Mouse (Mus musculus) forebrain, embryonic 10.5 days (tissue): ENCODE results near the gene Cdrt4. TPM values are rescaled to one million over a fixed set of nuclear protein-coding genes. Genes with fewer than 3 reads are reported as not detected.

Source experiments
- DNase-seq: peaks from one replicate; pipeline ENCODE4 v3.0.0-alpha.2; 2017; ENCODE audit warnings: low spot score; ENCODE audit errors: extremely low spot score
- H3K27ac ChIP-seq: fragments of 300-500 bp; sonication (generic); 2 replicates; pipeline ENCODE4 v1.5.1; 2016; ENCODE audit warnings: mild to moderate bottlenecking
- H3K27me3 ChIP-seq: fragments of 300-500 bp; sonication (generic); 2 replicates; pipeline ENCODE4 v1.6.1; 2016; ENCODE audit warnings: mild to moderate bottlenecking; ENCODE audit not compliant: poor library complexity, severe bottlenecking
- H3K36me3 ChIP-seq: fragments of 300-500 bp; sonication (generic); replicated peaks from 2 replicates; pipeline ENCODE4 v1.6.1; 2016; ENCODE audit warnings: mild to moderate bottlenecking, moderate library complexity
- H3K4me1 ChIP-seq: fragments of 300-500 bp; sonication (generic); 2 replicates; pipeline ENCODE4 v1.6.1; 2016
- H3K4me3 ChIP-seq: fragments of 300-500 bp; sonication (generic); 2 replicates; pipeline ENCODE4 v1.5.1; 2016; ENCODE audit warnings: mild to moderate bottlenecking, moderate library complexity
- H3K9me3 ChIP-seq: fragments of 300-500 bp; sonication (generic); 2 replicates; pipeline ENCODE4 v1.6.1; 2016; ENCODE audit warnings: mild to moderate bottlenecking, moderate library complexity
- WGBS: fragments of 180-500 bp; shearing (Covaris S2); methylation state at CpG from one replicate; pipeline ENCODE4 v1.1.7; 2016; 5-methylcytosine and 5-hydroxymethylcytosine counted together
- polyA plus RNA-seq: library from polyadenylated mRNA; unstranded; fragments of >200 nt; fragmentation: Nextera tagmentation; extraction: Ambion mirVana; gene quantifications from 2 replicates; pipeline ENCODE4 v1.2.1, GENCODE M21; 2016

Gene Cdrt4
- polyA plus RNA-seq, 1 experiment from 2014 or later = not detected

DNA sequence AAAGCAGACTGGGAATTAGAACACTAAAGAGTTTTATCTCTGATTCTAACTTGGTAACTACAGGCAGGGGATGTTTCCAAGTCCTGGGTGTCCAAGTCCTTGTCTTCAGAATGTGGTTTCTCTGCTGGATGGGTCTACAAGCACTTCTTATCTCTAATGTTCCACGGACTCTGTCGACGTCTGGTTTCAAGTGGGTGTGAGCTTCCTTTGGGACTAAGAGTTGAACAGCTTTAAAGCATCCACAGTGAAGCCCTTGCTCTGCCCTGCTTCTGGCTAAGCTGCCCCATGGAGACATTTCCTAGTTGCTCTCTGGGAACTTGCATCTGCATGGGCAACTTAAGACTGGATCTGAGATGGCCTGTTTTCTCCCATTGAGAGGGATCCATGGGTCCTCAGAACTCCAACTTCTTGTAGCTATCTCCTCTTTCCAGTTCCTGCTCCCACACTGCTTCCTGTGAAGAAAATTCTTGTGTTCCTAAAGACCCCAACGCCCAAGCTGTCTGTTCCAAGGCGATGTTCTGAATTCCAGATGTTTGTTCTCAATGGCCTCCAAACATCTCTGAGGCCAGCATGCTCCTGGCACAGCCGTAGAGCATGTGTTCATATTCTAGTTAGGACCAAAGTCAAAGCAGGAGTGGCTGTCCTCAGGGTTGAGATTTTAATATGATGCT, 26.8 kb upstream of the Cdrt4 start:
- DNase-seq = no peak
- Histone ChIP-seq H3K27me3 (peaks cover 4% of the 10 kb centered on the region; the same call in 1 of the 2 replicates), H3K36me3 (no peaks in the 10 kb centered on the region), H3K4me3 (no peak overlapping the region), H3K4me1 (peaks cover 14% of the 10 kb centered on the region), H3K9me3 (peaks cover 4% of the 10 kb centered on the region; the same call in 1 of the 2 replicates), H3K27ac (no peak overlapping the region)
- 90% methylated on average over 6 of the region's 6 CpGs for WGBS

DNA sequence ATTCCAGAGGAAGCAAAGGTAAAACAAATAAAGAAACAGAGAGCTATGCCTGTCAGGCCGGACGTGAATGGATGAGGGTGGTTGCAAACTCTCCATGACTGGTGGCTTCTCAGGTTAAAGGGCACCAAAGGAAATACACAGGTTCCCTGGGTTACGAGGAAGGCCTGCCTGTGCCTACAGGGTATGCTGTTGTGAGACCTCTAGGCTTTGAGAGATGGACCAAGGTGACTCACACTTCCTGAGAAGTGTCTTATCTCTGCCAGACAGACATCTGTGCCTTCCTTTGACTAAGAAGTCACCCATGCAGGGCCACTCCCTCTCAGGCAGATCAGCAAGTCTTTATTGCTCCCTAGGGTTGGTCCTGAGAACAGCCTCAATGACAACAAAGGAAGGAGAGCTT, 21.2 kb upstream of the Cdrt4 start:
- DNase-seq = no peak
- H3K4me3 ChIP-seq = no peak overlapping the region
- H3K36me3 ChIP-seq = no peaks in the 10 kb centered on the region
- 69% methylated on average over 3 of the region's 3 CpGs for WGBS
- H3K9me3 ChIP-seq = no peaks in the 10 kb centered on the region
- H3K4me1 ChIP-seq = no peaks in the 10 kb centered on the region
- H3K27ac ChIP-seq = no peak overlapping the region
- H3K27me3 ChIP-seq = no peaks in the 10 kb centered on the region

DNA sequence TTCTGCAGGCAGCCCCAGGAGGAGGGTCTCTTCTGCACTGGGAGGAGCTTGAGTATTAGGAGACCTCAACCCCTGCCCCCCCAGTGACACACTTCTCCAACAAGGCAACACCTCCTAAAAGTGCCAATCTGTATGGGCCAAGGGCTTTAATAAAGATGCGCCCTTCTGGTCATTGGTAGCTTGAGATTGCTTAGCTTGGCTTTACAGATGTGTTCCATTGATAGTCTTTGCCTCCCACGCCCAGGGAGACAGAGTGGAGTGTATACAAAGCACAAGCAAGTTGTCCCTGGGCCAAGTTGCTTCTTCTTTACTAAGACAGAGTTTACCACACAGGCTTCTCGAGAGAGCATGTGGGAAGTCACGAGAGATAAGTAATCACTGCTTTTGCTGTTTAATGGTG, 20.4 kb upstream of the Cdrt4 start:
- WGBS = 91% methylated on average over 4 of the region's 4 CpGs
- H3K9me3 ChIP-seq = no peaks in the 10 kb centered on the region
- no peaks in the 10 kb centered on the region for H3K36me3 ChIP-seq
- H3K4me3 ChIP-seq = no peak overlapping the region
- H3K27ac ChIP-seq = no peak overlapping the region
- H3K4me1 ChIP-seq = no peaks in the 10 kb centered on the region
- DNase-seq = no peak
- no peaks in the 10 kb centered on the region for H3K27me3 ChIP-seq

DNA sequence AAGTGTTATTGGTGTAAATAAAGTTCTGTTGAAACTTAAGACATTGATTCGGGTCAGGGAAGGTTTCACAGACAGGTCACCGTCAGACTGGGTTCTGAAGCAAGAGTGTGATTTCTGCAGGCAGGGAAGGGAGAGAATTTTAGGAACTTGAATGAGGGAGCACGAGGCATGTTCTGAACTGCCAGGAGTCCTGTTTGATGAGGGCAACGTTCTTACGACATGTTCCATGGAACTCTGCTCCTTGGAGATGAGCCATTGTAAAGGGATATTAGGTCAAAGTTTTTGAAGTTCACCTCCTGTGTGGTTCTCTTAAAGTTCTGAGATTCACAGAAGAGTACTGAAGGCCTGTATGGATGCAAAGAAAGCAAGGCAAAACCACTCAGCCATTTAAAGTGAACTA, 19.9 kb upstream of the Cdrt4 start:
- H3K4me1 ChIP-seq = no peaks in the 10 kb centered on the region
- 90% methylated on average over 5 of the region's 5 CpGs for WGBS

DNA sequence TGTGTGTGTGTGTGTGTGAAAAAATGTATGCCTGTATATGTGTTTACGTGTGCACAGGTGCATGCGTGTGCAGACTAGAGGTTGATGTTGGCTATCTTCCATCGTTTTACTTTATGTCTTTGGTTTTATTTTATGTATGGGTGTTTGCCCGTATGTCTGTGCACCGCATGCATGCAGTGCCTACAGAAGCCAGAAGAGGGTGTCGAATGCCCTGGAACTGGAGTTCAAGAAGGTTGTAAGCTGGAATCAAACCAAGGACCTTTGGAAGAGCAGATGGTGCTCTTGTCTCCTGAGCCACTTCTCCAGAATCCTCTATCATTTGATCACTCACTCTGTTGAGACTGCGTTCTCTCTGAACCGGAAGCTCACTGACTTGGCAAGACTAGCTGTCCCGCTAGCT, 17.9 kb upstream of the Cdrt4 start:
- WGBS = 90% methylated on average over 9 of the region's 9 CpGs
- H3K27me3 ChIP-seq = no peaks in the 10 kb centered on the region
- DNase-seq = no peak
- no peak overlapping the region for H3K4me3 ChIP-seq
- no peaks in the 10 kb centered on the region for H3K36me3 ChIP-seq
- H3K4me1 ChIP-seq = no peaks in the 10 kb centered on the region
- no peaks in the 10 kb centered on the region for H3K9me3 ChIP-seq
- no peak overlapping the region for H3K27ac ChIP-seq

More for the DNA sequence above, 19.9 kb upstream of the Cdrt4 start:
- no peak for DNase-seq
- Histone ChIP-seq H3K36me3 (no peaks in the 10 kb centered on the region), H3K27me3 (no peaks in the 10 kb centered on the region), H3K27ac (no peak overlapping the region), H3K4me3 (no peak overlapping the region), H3K9me3 (no peaks in the 10 kb centered on the region)

DNA sequence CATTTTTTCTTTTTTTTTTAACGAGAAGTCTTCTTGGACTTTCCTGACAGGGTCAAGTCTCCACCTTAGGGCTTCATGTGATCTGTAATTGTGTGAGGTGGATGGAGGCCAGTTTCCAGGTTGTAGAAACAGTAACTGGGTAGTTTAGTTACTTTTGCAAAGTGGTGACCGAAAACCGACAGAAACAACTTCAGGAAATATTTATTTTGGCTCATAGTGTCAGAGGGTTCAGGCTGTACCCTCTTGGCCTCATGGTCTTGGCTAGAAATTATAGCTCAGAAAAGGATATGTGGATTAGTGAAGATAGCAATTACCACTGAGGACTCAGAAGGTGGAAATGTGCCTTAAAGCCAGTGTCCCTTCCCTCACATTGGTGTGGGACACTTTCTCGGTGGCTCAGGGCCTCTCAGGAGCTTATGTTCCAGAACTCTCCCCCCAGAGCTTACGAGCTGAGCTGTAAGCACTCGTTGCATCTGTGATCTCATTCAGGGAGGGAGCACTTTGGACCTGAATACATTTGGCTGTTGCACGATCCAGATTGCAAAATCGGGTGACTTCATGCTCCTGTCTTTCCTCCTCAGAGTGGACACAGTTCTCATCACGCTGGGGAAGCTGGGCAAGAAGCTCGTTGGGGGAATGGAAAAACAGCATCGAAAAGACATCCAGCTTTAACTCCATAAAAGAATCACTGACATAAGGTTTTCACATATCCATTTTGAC, 16.0 kb upstream of the Cdrt4 start:
- Histone ChIP-seq H3K9me3 (no peaks in the 10 kb centered on the region), H3K27ac (no peak overlapping the region), H3K4me1 (no peaks in the 10 kb centered on the region), H3K36me3 (no peaks in the 10 kb centered on the region), H3K4me3 (no peak overlapping the region), H3K27me3 (no peaks in the 10 kb centered on the region)
- WGBS = 90% methylated on average over 11 of the region's 11 CpGs
- no peak for DNase-seq

DNA sequence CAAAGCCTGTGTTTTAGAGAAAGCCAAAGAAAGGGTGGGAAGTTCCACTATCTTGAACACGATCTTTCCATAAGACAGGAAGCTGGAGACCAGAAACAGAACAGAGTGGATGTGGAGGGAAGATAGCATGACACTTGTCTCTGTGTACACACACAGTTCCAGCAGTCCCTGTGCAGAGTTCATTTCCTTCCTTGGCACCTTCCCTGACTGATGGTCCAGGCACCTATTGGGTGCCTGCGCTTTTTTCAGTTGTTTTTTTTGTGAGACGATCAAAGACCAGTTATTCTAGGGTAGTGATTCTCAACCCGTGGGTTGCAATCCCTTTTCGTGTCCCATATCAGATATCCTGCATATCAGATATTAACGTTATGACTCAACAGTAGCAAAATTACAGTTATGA, 13.0 kb upstream of the Cdrt4 start:
- Histone ChIP-seq H3K9me3 (no peaks in the 10 kb centered on the region), H3K36me3 (no peaks in the 10 kb centered on the region), H3K27me3 (no peaks in the 10 kb centered on the region), H3K4me1 (no peaks in the 10 kb centered on the region), H3K27ac (no peak overlapping the region), H3K4me3 (no peak overlapping the region)
- DNase-seq = no peak
- WGBS = 84% methylated on average over 6 of the region's 6 CpGs

DNA sequence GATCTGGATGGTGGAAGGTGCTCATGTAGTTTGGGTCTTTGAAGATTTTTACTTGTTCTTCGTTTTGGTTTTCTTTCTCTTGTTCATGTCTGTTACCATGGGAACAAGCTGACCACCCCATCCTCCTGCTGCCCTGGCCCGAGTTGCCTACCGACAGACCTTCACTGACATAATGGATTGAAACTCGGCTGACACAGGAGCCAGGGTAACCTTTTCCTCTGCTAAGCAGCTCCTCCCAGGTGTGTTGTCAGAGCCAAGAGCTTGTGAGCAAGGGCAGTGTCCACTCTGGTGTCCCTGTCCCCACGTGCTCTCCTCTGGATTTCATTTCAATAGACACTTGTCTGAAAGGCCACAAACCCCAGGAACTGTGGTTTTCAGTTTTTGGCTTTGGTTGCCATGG, 12.1 kb upstream of the Cdrt4 start:
- no peaks in the 10 kb centered on the region for H3K27me3 ChIP-seq
- H3K9me3 ChIP-seq = no peaks in the 10 kb centered on the region
- H3K4me1 ChIP-seq = no peaks in the 10 kb centered on the region
- H3K27ac ChIP-seq = no peak overlapping the region
- 79% methylated on average over 5 of the region's 5 CpGs for WGBS
- H3K4me3 ChIP-seq = no peak overlapping the region
- H3K36me3 ChIP-seq = no peaks in the 10 kb centered on the region
- DNase-seq = no peak

DNA sequence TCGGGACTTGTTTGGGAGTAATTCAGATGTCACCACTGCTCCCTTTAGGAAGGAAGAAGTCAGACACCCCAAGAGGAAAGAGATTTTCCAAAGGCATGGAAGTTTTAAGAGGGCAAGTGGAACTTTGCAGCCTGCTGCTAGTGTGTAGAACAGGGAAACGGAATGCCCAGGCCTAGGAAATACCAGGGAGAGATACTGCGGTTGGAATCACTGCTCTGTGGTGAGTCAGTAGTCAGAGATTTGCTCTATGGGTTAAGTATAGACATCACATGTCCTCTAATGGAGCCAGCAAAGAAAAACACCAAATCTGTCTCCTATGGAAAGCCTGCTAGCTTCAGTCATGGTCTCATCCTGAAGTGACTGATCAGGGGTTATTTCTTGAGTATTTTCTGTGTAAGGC, 10.8 kb upstream of the Cdrt4 start:
- Histone ChIP-seq H3K27me3 (no peaks in the 10 kb centered on the region), H3K4me3 (no peak overlapping the region), H3K36me3 (no peaks in the 10 kb centered on the region), H3K4me1 (no peaks in the 10 kb centered on the region), H3K27ac (no peak overlapping the region), H3K9me3 (no peaks in the 10 kb centered on the region)
- no peak for DNase-seq
- WGBS = 88% methylated on average over 3 of the region's 3 CpGs

DNA sequence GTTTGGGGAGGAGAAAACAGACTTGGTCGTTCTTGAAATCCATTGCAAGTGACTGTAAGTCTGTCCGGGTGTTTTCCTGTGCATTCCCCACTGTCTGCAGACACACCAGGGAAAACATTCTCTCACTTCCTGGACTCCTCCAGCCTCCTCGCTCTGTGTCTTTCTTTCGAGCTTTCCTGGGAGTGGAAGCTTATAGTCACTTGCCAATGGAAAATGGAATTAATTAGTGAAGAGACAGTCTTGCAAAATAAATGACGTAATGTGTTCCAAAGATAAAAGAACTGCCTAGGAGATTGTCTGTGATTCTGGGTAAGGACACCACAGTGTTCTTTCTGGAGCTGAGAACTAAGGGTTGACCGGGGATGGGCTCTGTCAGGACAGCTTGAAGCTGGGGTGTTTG, 7.5 kb upstream of the Cdrt4 start:
- Histone ChIP-seq H3K36me3 (no peaks in the 10 kb centered on the region), H3K27ac (no peak overlapping the region), H3K4me1 (no peaks in the 10 kb centered on the region), H3K9me3 (no peaks in the 10 kb centered on the region), H3K4me3 (no peak overlapping the region), H3K27me3 (no peaks in the 10 kb centered on the region)
- 87% methylated on average over 6 of the region's 6 CpGs for WGBS
- DNase-seq = no peak

DNA sequence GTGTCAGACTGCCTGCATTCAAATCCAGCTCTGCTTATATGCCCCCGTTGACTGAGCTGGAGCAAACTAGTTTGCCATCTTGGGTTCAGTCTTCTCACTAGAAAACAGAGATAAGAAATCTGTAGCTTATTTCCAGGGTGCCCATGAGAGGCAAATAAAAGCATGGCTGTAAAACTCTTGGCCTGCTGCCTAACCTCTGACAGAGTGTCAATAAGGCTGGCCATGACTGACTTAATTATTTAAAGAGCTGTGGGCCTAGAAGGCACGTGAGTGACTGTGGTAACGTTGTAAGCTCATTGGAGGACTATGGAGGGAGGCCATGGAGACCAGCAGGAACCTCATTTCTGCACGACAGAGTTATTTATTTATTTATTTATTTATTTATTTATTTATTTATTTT, 5.5 kb upstream of the Cdrt4 start:
- no peak overlapping the region for H3K27ac ChIP-seq
- H3K4me1 ChIP-seq = no peaks in the 10 kb centered on the region
- WGBS = 79% methylated on average over 4 of the region's 4 CpGs
- no peaks in the 10 kb centered on the region for H3K9me3 ChIP-seq
- no peak overlapping the region for H3K4me3 ChIP-seq
- DNase-seq = no peak
- no peaks in the 10 kb centered on the region for H3K27me3 ChIP-seq
- no peaks in the 10 kb centered on the region for H3K36me3 ChIP-seq

DNA sequence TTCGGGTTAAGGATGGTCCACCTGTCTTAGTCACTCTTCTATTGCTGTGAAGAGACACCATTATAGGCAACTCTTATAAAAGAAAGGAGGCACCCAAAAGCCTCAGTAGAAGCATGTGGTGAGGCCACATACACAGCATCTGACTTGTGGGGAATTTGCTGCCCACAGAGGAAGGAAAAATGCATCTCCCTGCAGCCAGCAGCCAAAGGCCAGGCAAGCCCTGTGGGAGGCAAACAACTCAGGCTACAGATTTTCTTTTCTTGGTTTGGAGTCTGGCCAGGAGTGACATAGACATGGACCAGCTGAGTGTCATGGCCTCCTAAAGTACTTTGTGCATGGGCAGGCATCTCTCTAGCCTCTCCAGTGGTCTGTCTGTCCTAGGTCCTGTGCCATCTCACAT, 1.4 kb upstream of the Cdrt4 start:
- H3K27me3 ChIP-seq = no peaks in the 10 kb centered on the region
- no peaks in the 10 kb centered on the region for H3K9me3 ChIP-seq
- WGBS = 84% methylated on average over 1 of the region's 1 CpGs
- no peak for DNase-seq
- no peak overlapping the region for H3K4me3 ChIP-seq
- H3K4me1 ChIP-seq = no peaks in the 10 kb centered on the region
- H3K36me3 ChIP-seq = no peaks in the 10 kb centered on the region
- H3K27ac ChIP-seq = no peak overlapping the region

DNA sequence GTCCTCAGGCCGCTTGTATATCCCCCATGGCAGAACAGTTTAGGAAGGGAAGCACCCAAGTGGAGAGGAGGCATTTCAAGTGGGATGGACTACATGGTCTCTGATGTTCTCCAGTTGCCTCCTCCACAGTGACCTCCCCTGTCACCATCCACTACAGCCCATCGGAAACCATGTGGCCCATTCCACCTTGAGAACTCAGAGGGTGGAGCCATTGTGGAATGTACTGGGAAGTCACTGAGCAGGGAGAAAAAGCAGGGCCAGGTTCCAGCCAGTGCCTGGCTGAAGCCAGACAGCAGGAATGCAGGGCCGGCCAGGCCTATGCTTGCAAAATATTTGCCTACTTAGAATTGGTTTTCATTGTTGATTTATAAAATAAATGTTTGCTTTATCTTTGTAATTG, 3.8 kb downstream of the Cdrt4 start:
- no peak overlapping the region for H3K4me3 ChIP-seq
- no peaks in the 10 kb centered on the region for H3K4me1 ChIP-seq
- 95% methylated on average over 2 of the region's 3 CpGs for WGBS
- no peaks in the 10 kb centered on the region for H3K27me3 ChIP-seq
- no peak overlapping the region for H3K27ac ChIP-seq
- H3K9me3 ChIP-seq = peaks cover 11% of the 10 kb centered on the region; the same call in 1 of the 2 replicates
- no peaks in the 10 kb centered on the region for H3K36me3 ChIP-seq
- no peak for DNase-seq
